Mouse (Mus musculus) embryonic facial prominence, embryonic 12.5 days (tissue): ENCODE data around the gene Hgf. TPM values are rescaled to one million over a fixed set of nuclear protein-coding genes. Genes with fewer than 3 reads are reported as not detected.

Source experiments
- ATAC-seq: fragments of 200-750 bp; cut with Nextera tagmentation; 2 replicates; pipeline ENCODE4 v1.8.0; 2017; ENCODE audit not compliant: insufficient number of reproducible peaks, insufficient read depth, low FRiP score, low TSS enrichment
- H3K27ac ChIP-seq: fragments of 300-500 bp; sonication (generic); 2 replicates; pipeline ENCODE4 v1.5.1; 2016; ENCODE audit warnings: mild to moderate bottlenecking
- H3K27me3 ChIP-seq: fragments of 300-500 bp; sonication (generic); 2 replicates; pipeline ENCODE4 v1.6.1; 2016; ENCODE audit warnings: mild to moderate bottlenecking, moderate library complexity
- H3K36me3 ChIP-seq: fragments of 300-500 bp; sonication (generic); 2 replicates; pipeline ENCODE4 v1.6.1; 2016; ENCODE audit warnings: mild to moderate bottlenecking
- H3K4me1 ChIP-seq: fragments of 300-500 bp; sonication (generic); 2 replicates; pipeline ENCODE4 v1.6.1; 2016
- H3K4me2 ChIP-seq: fragments of 300-500 bp; sonication (generic); replicated peaks from 2 replicates; pipeline ENCODE4 v1.6.1; 2016; ENCODE audit warnings: mild to moderate bottlenecking, moderate library complexity
- H3K4me3 ChIP-seq: fragments of 300-500 bp; sonication (generic); 2 replicates; pipeline ENCODE4 v1.5.1; 2016; ENCODE audit warnings: mild to moderate bottlenecking
- H3K9ac ChIP-seq: fragments of 300-500 bp; sonication (generic); 2 replicates; pipeline ENCODE4 v1.6.1; 2016; ENCODE audit warnings: mild to moderate bottlenecking, moderate library complexity
- H3K9me3 ChIP-seq: fragments of 300-500 bp; sonication (generic); 2 replicates; pipeline ENCODE4 v1.6.1; 2016; ENCODE audit warnings: mild to moderate bottlenecking, moderate library complexity
- WGBS: fragments of 180-500 bp; shearing (Covaris S2); methylation state at CpG from one replicate; pipeline ENCODE4 v1.1.7; 2016; 5-methylcytosine and 5-hydroxymethylcytosine counted together
- polyA plus RNA-seq: library from polyadenylated mRNA; unstranded; fragments of >200 nt; fragmentation: Nextera tagmentation; extraction: Ambion mirVana; gene quantifications from 2 replicates; pipeline ENCODE4 v1.2.1, GENCODE M21; 2016

Hgf gene
- polyA plus RNA-seq, 1 experiment from 2014 or later = 5.5 TPM

DNA sequence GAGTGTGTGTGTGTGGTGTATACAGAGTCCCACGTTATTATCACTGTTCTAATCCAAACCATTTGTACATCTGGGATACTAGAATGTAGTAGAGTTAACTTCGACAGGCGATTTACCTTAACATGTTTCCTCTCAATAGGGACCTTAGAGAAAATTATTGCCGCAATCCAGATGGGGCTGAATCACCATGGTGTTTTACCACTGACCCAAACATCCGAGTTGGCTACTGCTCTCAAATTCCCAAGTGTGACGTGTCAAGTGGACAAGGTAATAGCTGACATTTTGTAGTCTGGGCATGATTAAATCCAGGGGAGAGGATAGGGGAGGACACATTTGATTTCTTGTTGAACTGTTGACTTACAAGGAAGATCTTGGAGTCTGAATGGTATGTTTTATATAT is 44.7 kb downstream of the Hgf start:
- H3K4me3 ChIP-seq = no peak overlapping the region
- H3K4me2 ChIP-seq = no peak overlapping the region
- ATAC-seq = no peak
- H3K27me3 ChIP-seq = no peaks in the 10 kb centered on the region
- H3K27ac ChIP-seq = no peak overlapping the region
- H3K36me3 ChIP-seq = no peaks in the 10 kb centered on the region
- no peaks in the 10 kb centered on the region for H3K4me1 ChIP-seq
- 21% methylated on average over 6 of the region's 6 CpGs for WGBS
- H3K9me3 ChIP-seq = no peaks in the 10 kb centered on the region
- no peak overlapping the region for H3K9ac ChIP-seq

GRCm38 (mm10) chr5:16601463-16601862 is 48.2 kb downstream of the Hgf start:
- 73% methylated on average over 1 of the region's 1 CpGs for WGBS

GRCm38 (mm10) chr5:16632996-16633395 is 79.7 kb downstream of the Hgf start:
- no peak for ATAC-seq
- Histone ChIP-seq H3K9ac (no peak overlapping the region), H3K4me1 (no peaks in the 10 kb centered on the region), H3K36me3 (no peaks in the 10 kb centered on the region), H3K4me3 (no peak overlapping the region), H3K27me3 (no peaks in the 10 kb centered on the region), H3K4me2 (no peak overlapping the region), H3K9me3 (no peaks in the 10 kb centered on the region), H3K27ac (no peak overlapping the region)
- WGBS = 64% methylated on average over 1 of the region's 1 CpGs

More at GRCm38 (mm10) chr5:16601463-16601862, 48.2 kb downstream of the Hgf start:
- Histone ChIP-seq H3K36me3 (no peaks in the 10 kb centered on the region), H3K27ac (no peak overlapping the region), H3K27me3 (no peaks in the 10 kb centered on the region), H3K4me1 (no peaks in the 10 kb centered on the region), H3K4me3 (no peak overlapping the region), H3K9ac (no peak overlapping the region), H3K9me3 (no peaks in the 10 kb centered on the region), H3K4me2 (no peak overlapping the region)
- no peak for ATAC-seq

DNA sequence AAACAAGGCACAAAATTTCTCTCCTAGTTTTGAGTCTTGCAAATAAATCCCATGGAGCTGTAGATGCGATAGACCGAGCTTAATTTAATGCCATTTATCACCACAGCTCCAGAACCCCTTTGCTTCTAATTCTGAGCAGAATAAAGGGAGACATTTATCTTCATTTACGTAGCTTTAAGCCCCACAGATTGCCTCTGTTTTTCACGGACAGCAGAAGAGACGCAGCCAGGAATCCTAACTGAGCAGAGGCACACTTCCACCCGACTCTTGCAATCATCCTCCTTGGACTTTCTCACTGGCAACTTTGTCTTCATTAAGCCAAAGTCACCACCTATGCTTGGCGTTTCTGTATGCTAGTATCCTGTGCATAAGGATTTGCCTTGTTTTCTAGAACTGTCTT is 93.1 kb downstream of the Hgf start:
- no peak overlapping the region for H3K4me3 ChIP-seq
- ATAC-seq = no peak
- no peaks in the 10 kb centered on the region for H3K9me3 ChIP-seq
- H3K9ac ChIP-seq = no peak overlapping the region
- no peak overlapping the region for H3K4me2 ChIP-seq
- H3K4me1 ChIP-seq = no peaks in the 10 kb centered on the region
- 80% methylated on average over 7 of the region's 7 CpGs for WGBS
- H3K27ac ChIP-seq = no peak overlapping the region
- no peaks in the 10 kb centered on the region for H3K27me3 ChIP-seq
- no peaks in the 10 kb centered on the region for H3K36me3 ChIP-seq

- H3K9ac ChIP-seq = no peak overlapping the region
- H3K4me2 ChIP-seq = no peak overlapping the region
- H3K4me1 ChIP-seq = no peaks in the 10 kb centered on the region
- no peak overlapping the region for H3K4me3 ChIP-seq
- no peak overlapping the region for H3K27ac ChIP-seq
- H3K9me3 ChIP-seq = no peaks in the 10 kb centered on the region
- no peaks in the 10 kb centered on the region for H3K36me3 ChIP-seq
- H3K27me3 ChIP-seq = no peaks in the 10 kb centered on the region
- ATAC-seq = no peak
Measured at GRCm38 (mm10) chr5:16647701-16648100, 94.4 kb downstream of the Hgf start.

DNA sequence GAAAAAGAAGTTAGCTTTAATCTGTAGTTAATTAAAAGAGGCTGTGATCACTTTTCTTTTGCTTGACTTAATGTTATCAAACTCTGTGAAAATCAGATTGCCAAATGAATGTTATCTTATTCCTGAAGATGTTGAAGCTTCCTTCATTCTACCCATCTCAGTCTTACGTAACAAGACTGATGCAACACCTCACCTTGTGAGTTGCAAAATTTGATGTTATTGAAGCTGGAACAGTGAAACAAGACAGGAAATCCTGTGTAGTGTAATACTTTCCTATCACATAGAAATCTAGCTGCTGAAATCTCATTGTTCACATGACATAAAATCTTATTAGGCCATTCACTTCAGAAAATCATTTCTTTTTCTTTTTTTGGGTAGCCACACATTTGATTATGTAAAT is 96.9 kb downstream of the Hgf start:
- no peaks in the 10 kb centered on the region for H3K4me1 ChIP-seq
- WGBS = 80% methylated on average over 1 of the region's 1 CpGs
- H3K4me2 ChIP-seq = no peak overlapping the region
- no peaks in the 10 kb centered on the region for H3K27me3 ChIP-seq
- H3K36me3 ChIP-seq = no peaks in the 10 kb centered on the region
- H3K4me3 ChIP-seq = no peak overlapping the region
- no peak overlapping the region for H3K27ac ChIP-seq
- H3K9me3 ChIP-seq = no peaks in the 10 kb centered on the region
- no peak for ATAC-seq
- no peak overlapping the region for H3K9ac ChIP-seq

DNA sequence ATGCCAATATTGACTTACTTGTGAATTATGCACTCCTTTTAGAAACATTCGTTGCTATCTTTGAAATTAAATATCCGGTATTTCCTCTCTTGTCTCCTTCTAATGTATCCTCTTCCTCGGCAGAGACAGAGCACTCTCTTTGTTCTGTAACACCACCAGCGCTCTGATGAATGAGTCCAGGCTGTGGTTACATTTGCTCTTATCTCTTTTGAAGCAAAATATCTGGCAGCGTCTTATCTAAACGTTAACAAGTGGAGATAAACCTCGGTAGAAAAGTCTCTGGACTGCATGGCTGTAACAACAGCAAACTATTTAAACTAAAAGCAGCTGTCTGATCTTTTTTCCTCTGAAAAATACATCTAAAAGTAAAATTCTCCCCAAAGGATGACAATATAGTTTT is 100.7 kb downstream of the Hgf start:
- Histone ChIP-seq H3K9me3 (no peaks in the 10 kb centered on the region), H3K4me2 (no peak overlapping the region), H3K27ac (no peak overlapping the region), H3K4me3 (no peak overlapping the region), H3K36me3 (no peaks in the 10 kb centered on the region), H3K9ac (no peak overlapping the region), H3K4me1 (no peaks in the 10 kb centered on the region), H3K27me3 (no peaks in the 10 kb centered on the region)
- no peak for ATAC-seq
- 46% methylated on average over 7 of the region's 7 CpGs for WGBS

Other genes starting within 250 kb of the Hgf start
- gene Gm28710, start 238.3 kb downstream of the Hgf start, polyA plus RNA-seq = not detected in 2 replicates